Mouse (Mus musculus): ENCODE measurements around the gene Banp. TPM values are rescaled to one million over a fixed set of nuclear protein-coding genes. Genes with fewer than 3 reads are reported as not detected.

Banp gene
- 4.4 TPM for polyA plus RNA-seq (2014; fragmentation: Illumina TruSeq; extraction: RNeasy Lipid Tissue Mini Kit (QIAGEN cat#74804); ENCODE audit: low read depth, low replicate concordance)

GRCm38 (mm10) chr8:121949222-121949800 lies at the start of gene Banp:
Banp (plus strand) TSS chr8:121949750.

DNA sequence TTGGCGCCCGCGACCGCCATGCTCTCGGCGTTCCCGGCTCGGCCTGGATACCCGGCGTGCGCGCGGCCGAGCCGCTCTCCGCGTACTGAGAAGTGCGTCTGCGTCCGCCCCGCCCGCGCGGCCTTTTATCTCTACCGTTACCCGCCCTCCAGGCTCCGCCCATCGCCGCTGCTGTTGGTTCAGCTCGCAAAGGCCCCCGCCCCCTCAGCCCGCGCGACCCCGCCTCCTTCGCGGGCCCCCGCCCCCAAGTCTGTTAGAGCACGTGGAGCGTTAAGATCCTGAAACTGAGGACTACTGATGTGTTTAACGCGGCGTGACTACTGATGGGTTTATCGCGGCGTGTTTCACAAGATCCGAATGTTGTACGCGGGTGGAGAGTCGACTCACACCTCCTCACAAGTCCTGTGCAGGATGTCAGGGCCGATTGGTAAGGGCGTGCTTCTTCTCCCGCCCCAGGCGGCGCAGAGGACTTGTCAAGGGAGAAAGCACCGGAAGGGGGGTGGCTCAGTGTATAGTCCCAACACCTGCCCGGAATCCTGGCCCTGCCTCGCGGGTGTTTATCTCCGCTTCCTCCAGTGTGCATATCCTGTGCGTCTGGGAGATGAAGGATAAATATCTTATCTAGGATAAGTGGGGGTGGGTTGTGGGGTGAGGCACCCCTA lies 41.8 kb upstream of the Banp start, which contains the start of gene Slc7a5:
Gene Slc7a5, minus strand, starts transcription at position 108 of the 662 bp plus-strand sequence.

DNA sequence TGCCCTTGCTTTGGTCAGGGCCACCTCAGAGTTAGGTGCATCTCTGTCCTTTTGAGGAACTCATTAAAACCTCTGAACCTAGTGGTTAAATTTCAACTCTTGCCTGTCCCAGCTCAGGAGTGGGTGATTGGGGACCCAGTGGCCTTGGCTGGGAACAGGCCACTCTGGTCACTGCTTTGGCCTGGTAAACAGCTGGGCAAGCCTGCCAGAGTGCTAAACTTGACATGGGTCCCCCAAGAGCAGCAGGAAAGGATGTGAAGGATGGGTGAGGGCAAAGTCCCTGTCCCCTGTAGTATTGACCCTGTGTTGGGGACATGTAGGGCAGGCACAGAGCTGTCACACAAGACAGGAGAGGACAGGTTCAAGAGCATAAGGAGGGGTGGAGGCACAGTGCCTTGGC lies 4.7 kb upstream of the Banp start, which contains the start of gene Car5a:
Gene Car5a, minus strand, starts transcription at position 74 of the 400 bp plus-strand sequence.

Other genes starting within 250 kb of the Banp start
- 0.17 TPM for gene Jph3, start 220.1 kb upstream of the Banp start, polyA plus RNA-seq (2014; fragmentation: Illumina TruSeq; extraction: RNeasy Lipid Tissue Mini Kit (QIAGEN cat#74804); ENCODE audit: low read depth, low replicate concordance)
- gene Klhdc4, start 120.2 kb upstream of the Banp start, polyA plus RNA-seq (2014; fragmentation: Illumina TruSeq; extraction: RNeasy Lipid Tissue Mini Kit (QIAGEN cat#74804); ENCODE audit: low read depth, low replicate concordance): 2.6 TPM
- gene Slc7a5, start 42.1 kb upstream of the Banp start, polyA plus RNA-seq (2014; fragmentation: Illumina TruSeq; extraction: RNeasy Lipid Tissue Mini Kit (QIAGEN cat#74804); ENCODE audit: low read depth, low replicate concordance): 8.3 TPM
- gene Car5a, start 4.8 kb upstream of the Banp start, polyA plus RNA-seq (2014; fragmentation: Illumina TruSeq; extraction: RNeasy Lipid Tissue Mini Kit (QIAGEN cat#74804); ENCODE audit: low read depth, low replicate concordance): not detected

Data from adrenal gland, adult 10 weeks (tissue).